Mouse (Mus musculus) MEL (cell line): ENCODE data around the gene Zfp986.
"Not testable (repeated sequence)": the region's sequence is repeated elsewhere in the genome, so short reads cannot be mapped to it uniquely, and the experiment has no call there.

Experiments used
- CHD2 ChIP-seq: IDR thresholded peaks from 2 replicates; pipeline ENCODE4 v1.6.1; 2011; ENCODE audit warnings: low read length, improper control_type of control experiment
- CTCF ChIP-seq, 3 experiments: IDR thresholded peaks in 2 of 3; conservative IDR thresholded peaks in 1 of 3; 2 replicates each; pipeline ENCODE4 v1.5.1; 2011 to 2012; ENCODE audit warnings: low read length in 3 of 3, low read depth in 2 of 3, mild to moderate bottlenecking in 2 of 3, improper control_type of control experiment in 1 of 3, inconsistent platforms in 1 of 3, mixed read lengths in 1 of 3, moderate library complexity in 1 of 3; ENCODE audit not compliant: control insufficient read depth in 1 of 3, insufficient read depth in 1 of 3, poor library complexity in 1 of 3, severe bottlenecking in 1 of 3
- EP300 ChIP-seq, 2 experiments: IDR thresholded peaks; 2 replicates each; pipeline ENCODE4 v1.6.1; 2011; ENCODE audit warnings: improper control_type of control experiment in 2 of 2, low read length in 2 of 2, low read depth in 1 of 2, mild to moderate bottlenecking in 1 of 2
- HCFC1 ChIP-seq: IDR thresholded peaks from 2 replicates; pipeline ENCODE4 v1.6.1; 2012; ENCODE audit warnings: low read depth, mild to moderate bottlenecking, inconsistent platforms, low read length, improper control_type of control experiment, moderate library complexity
- USF2 ChIP-seq, 2 experiments: IDR thresholded peaks; 2 replicates each; pipeline ENCODE4 v1.6.1; 2011 to 2012; ENCODE audit warnings: improper control_type of control experiment in 2 of 2, low read length in 2 of 2, borderline replicate concordance in 1 of 2, inconsistent platforms in 1 of 2, low read depth in 1 of 2, mild to moderate bottlenecking in 1 of 2; ENCODE audit not compliant: insufficient read depth in 1 of 2
- ZNF384 ChIP-seq: IDR thresholded peaks from 2 replicates; pipeline ENCODE4 v1.6.1; 2012; ENCODE audit warnings: low read depth, mild to moderate bottlenecking, inconsistent platforms, low read length, improper control_type of control experiment

GRCm38 (mm10) chr4:145819946-145820345 lies 48.6 kb upstream of the Zfp986 start:
- TF ChIP-seq USF2 (IDR thresholded peaks at IDR 0.05; ENCODE audit: borderline replicate concordance in 1 of 2, insufficient read depth in 1 of 2, low read depth in 1 of 2, low read length in 2 of 2); CHD2; EP300 (IDR thresholded peaks at IDR 0.05; ENCODE audit: low read depth in 1 of 2, low read length in 2 of 2); CTCF (IDR thresholded peaks at IDR 0.05 in 2 of 3, conservative IDR thresholded peaks at IDR 0.05 in 1 of 3; ENCODE audit: control insufficient read depth in 1 of 3, insufficient read depth in 1 of 3, low read depth in 2 of 3, low read length in 3 of 3, poor library complexity in 1 of 3, severe bottlenecking in 1 of 3); HCFC1; ZNF384: not testable (repeated sequence)
